In genomic region chr13:57145782-57146181, GRCm38 (mm10) we compare ENCODE assay signal across 14 mouse cellular contexts.
DNase-seq lines count a peak whose midpoint lies in the region; ATAC-seq lines count a peak whose summit lies in the region.
"Had no signal": no experiment of that assay in that cellular context is flagged by ENCODE, and none has a peak within 500 bp of the region (broad histone marks: within the 10 kb centered on the region; RNA-seq: fewer than 3 reads in every experiment).

No protein-coding gene starts in this region.

- 0 out of 2 replicates have a peak, but pooled peaks have one; percentile 32 for ATAC-seq in neural tube, embryonic 13.5 days (ENCODE audit: low read depth)
- no peak for ATAC-seq in hindbrain, embryonic 12.5 days (ENCODE audit: low FRiP score)
- no peak for ATAC-seq in midbrain, embryonic 12.5 days (ENCODE audit: low FRiP score, low read depth)

- 33% methylated on average over 2 of the region's 2 CpGs for WGBS in neural tube, embryonic 13.5 days
- WGBS in hindbrain, embryonic 12.5 days = 42% methylated on average over 2 of the region's 2 CpGs
- 16% methylated on average over 2 of the region's 2 CpGs for WGBS in midbrain, embryonic 12.5 days

- H3K4me2 ChIP-seq in neural tube, embryonic 13.5 days = no peak overlapping the region
- no peak overlapping the region for H3K4me2 ChIP-seq in hindbrain, embryonic 12.5 days (replicated peaks)
- no peak overlapping the region for H3K4me2 ChIP-seq in midbrain, embryonic 12.5 days (replicated peaks)
- H3K4me2 ChIP-seq: embryonic facial prominence, embryonic 15.5 days; hindbrain, embryonic 15.5 days; liver, embryonic 15.5 days had no signal

- H3K9me3 ChIP-seq in neural tube, embryonic 13.5 days = no peaks in the 10 kb centered on the region
- H3K9me3 ChIP-seq in hindbrain, embryonic 12.5 days (replicated peaks) = no peaks in the 10 kb centered on the region
- H3K9me3 ChIP-seq in midbrain, embryonic 12.5 days = no peaks in the 10 kb centered on the region
- H3K9me3 ChIP-seq: embryonic facial prominence, embryonic 15.5 days; hindbrain, embryonic 15.5 days; liver, embryonic 15.5 days had no signal

- no peaks in the 10 kb centered on the region for H3K36me3 ChIP-seq in neural tube, embryonic 13.5 days
- no peaks in the 10 kb centered on the region for H3K36me3 ChIP-seq in hindbrain, embryonic 12.5 days
- H3K36me3 ChIP-seq in midbrain, embryonic 12.5 days = no peaks in the 10 kb centered on the region
- H3K36me3 ChIP-seq: embryonic facial prominence, embryonic 15.5 days; hindbrain, embryonic 15.5 days; liver, embryonic 15.5 days had no signal

- H3K9ac ChIP-seq in neural tube, embryonic 13.5 days = no peak overlapping the region
- H3K9ac ChIP-seq in hindbrain, embryonic 12.5 days = no peak overlapping the region
- H3K9ac ChIP-seq in midbrain, embryonic 12.5 days (replicated peaks) = no peak overlapping the region
- H3K9ac ChIP-seq: embryonic facial prominence, embryonic 15.5 days; hindbrain, embryonic 15.5 days; liver, embryonic 15.5 days had no signal

- no peak overlapping the region for H3K4me3 ChIP-seq in neural tube, embryonic 13.5 days
- H3K4me3 ChIP-seq in hindbrain, embryonic 12.5 days = no peak overlapping the region
- H3K4me3 ChIP-seq in midbrain, embryonic 12.5 days = no peak overlapping the region
- H3K4me3 ChIP-seq: embryonic facial prominence, embryonic 15.5 days; hindbrain, embryonic 15.5 days; liver, embryonic 15.5 days had no signal

- H3K27ac ChIP-seq in neural tube, embryonic 13.5 days (replicated peaks) = peak overlapping the region; percentile 42; the same call in 1 of the 2 replicates
- H3K27ac ChIP-seq in hindbrain, embryonic 12.5 days = peak overlapping the region; percentile 7; the same call in 1 of the 2 replicates
- H3K27ac ChIP-seq in midbrain, embryonic 12.5 days (replicated peaks) = 0 out of 2 replicates have a peak overlapping the region, but pooled peaks have one; percentile 22
- H3K27ac ChIP-seq: embryonic facial prominence, embryonic 15.5 days; liver, embryonic 15.5 days had no signal

- peaks cover 14% of the 10 kb centered on the region; the same call in 1 of the 2 replicates for H3K4me1 ChIP-seq in neural tube, embryonic 13.5 days (replicated peaks)
- H3K4me1 ChIP-seq in hindbrain, embryonic 12.5 days = peaks cover 13% of the 10 kb centered on the region
- peaks cover 19% of the 10 kb centered on the region for H3K4me1 ChIP-seq in midbrain, embryonic 12.5 days
- H3K4me1 ChIP-seq: liver, embryonic 15.5 days had no signal

- H3K27me3 ChIP-seq in neural tube, embryonic 13.5 days = no peaks in the 10 kb centered on the region
- no peaks in the 10 kb centered on the region for H3K27me3 ChIP-seq in hindbrain, embryonic 12.5 days
- no peaks in the 10 kb centered on the region; the same call in 1 of the 2 replicates for H3K27me3 ChIP-seq in midbrain, embryonic 12.5 days
- H3K27me3 ChIP-seq: embryonic facial prominence, embryonic 15.5 days; hindbrain, embryonic 15.5 days; liver, embryonic 15.5 days had no signal

- DNase-seq in neural tube, embryonic 10.5 days (ENCODE audit: extremely low spot score, low spot score) = no peak
- no peak for DNase-seq in spleen, adult 18-20 months
- DNase-seq in T-cell, adult 2 months (ENCODE audit: low spot score) = no peak
- DNase-seq in left cerebral cortex, adult 8-10 months (ENCODE audit: low spot score in 2 of 2) = no peak
- DNase-seq: cerebellum, adult 8-10 months; kidney, adult 18-20 months; left cerebral cortex, postnatal 4 days; thymus, postnatal 4 days had no signal
